Mouse (Mus musculus) CH12.LX (cell line): ENCODE measurements around the gene Map3k11.

ENCODE experiments used
- CHD2 ChIP-seq: IDR thresholded peaks from 2 replicates; pipeline ENCODE4 v1.6.1; 2011; ENCODE audit warnings: low read length, improper control_type of control experiment
- CTCF ChIP-seq, 2 experiments: IDR thresholded peaks in 1 of 2; conservative IDR thresholded peaks in 1 of 2; 2 replicates each; pipeline ENCODE4 v1.5.1; 2011 to 2012; ENCODE audit warnings: low read depth in 2 of 2, low read length in 2 of 2, improper control_type of control experiment in 1 of 2, inconsistent platforms in 1 of 2, mild to moderate bottlenecking in 1 of 2, moderate library complexity in 1 of 2
- SIN3A ChIP-seq: IDR thresholded peaks from 2 replicates; pipeline ENCODE4 v1.6.1; 2012; ENCODE audit warnings: low read length, improper control_type of control experiment, inconsistent platforms
- TCF12 ChIP-seq: IDR thresholded peaks from 2 replicates; pipeline ENCODE4 v1.6.1; 2014; ENCODE audit warnings: low read depth, mild to moderate bottlenecking, inconsistent platforms, low read length, improper control_type of control experiment
- UBTF ChIP-seq: IDR thresholded peaks from 2 replicates; pipeline ENCODE4 v1.6.1; 2012; ENCODE audit warnings: low read depth, mild to moderate bottlenecking, inconsistent platforms, low read length, improper control_type of control experiment, moderate library complexity

- TF ChIP-seq CHD2 = no peak
- no peak for TF ChIP-seq CTCF (conservative IDR thresholded peaks at IDR 0.05 in 1 of 2, IDR thresholded peaks at IDR 0.05 in 1 of 2; ENCODE audit: low read depth in 2 of 2, low read length in 2 of 2)
- TF ChIP-seq SIN3A = no peak
- no peak for TF ChIP-seq UBTF
- no peak for TF ChIP-seq TCF12
Observed at GRCm38 (mm10) chr19:5722848-5723425, 34.4 kb downstream of the Map3k11 start.
